Mouse (Mus musculus) intestine, embryonic 15.5 days (tissue): ENCODE measurements at regions not wholly inside any gene's neighbourhood (a gene's known extent, or its start where the extent isn't known, plus 50 kb on each side); places are given as distances from the start of the nearest gene placed in this dataset.

Source experiments
- ATAC-seq: fragments of 200-750 bp; cut with Nextera tagmentation; 2 replicates; pipeline ENCODE4 v1.8.0; 2017; ENCODE audit warnings: moderate TSS enrichment, moderate library complexity
- H3K27ac ChIP-seq: fragments of 300-500 bp; sonication (generic); 2 replicates; pipeline ENCODE4 v1.5.1; 2015; ENCODE audit warnings: mild to moderate bottlenecking, inconsistent platforms
- H3K27me3 ChIP-seq: fragments of 300-500 bp; sonication (generic); replicated peaks from 2 replicates; pipeline ENCODE4 v1.6.1; 2015; ENCODE audit warnings: inconsistent platforms
- H3K36me3 ChIP-seq: fragments of 300-500 bp; sonication (generic); 2 replicates; pipeline ENCODE4 v1.6.1; 2015; ENCODE audit warnings: inconsistent platforms
- H3K4me1 ChIP-seq: fragments of 300-500 bp; sonication (generic); replicated peaks from 2 replicates; pipeline ENCODE4 v1.6.1; 2015; ENCODE audit warnings: inconsistent platforms
- H3K4me2 ChIP-seq: fragments of 300-500 bp; sonication (generic); replicated peaks from 2 replicates; pipeline ENCODE4 v1.6.1; 2015; ENCODE audit warnings: mild to moderate bottlenecking, inconsistent platforms
- H3K4me3 ChIP-seq: fragments of 300-500 bp; sonication (generic); replicated peaks from 2 replicates; pipeline ENCODE4 v1.5.1; 2015; ENCODE audit warnings: inconsistent platforms
- H3K9ac ChIP-seq: fragments of 300-500 bp; sonication (generic); 2 replicates; pipeline ENCODE4 v1.6.1; 2015; ENCODE audit warnings: inconsistent platforms
- H3K9me3 ChIP-seq: fragments of 300-500 bp; sonication (generic); 2 replicates; pipeline ENCODE4 v1.6.1; 2016; ENCODE audit warnings: inconsistent platforms
- WGBS: fragments of 180-500 bp; shearing (Covaris S2); methylation state at CpG from one replicate; pipeline ENCODE4 v1.1.7; 2015; 5-methylcytosine and 5-hydroxymethylcytosine counted together

DNA sequence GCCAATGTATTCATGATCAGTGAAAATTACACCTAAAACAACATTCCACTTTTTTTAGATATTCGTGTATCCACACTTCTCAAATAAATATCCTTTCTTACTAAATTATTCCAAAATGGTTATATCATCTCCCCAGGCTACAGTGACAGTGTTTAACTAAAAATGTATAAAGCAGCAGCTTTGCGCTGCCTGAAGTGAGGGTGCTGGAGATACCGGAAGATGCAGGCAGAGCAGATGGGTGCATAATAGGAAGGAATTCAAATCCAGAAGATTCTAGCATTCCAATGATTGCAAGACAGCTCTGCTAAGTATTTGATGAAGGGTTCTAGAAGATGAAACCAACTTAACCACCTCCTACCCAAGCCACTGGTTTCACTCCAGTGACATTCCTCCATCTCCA is 516.9 kb upstream of the Vstm2b start:
- no peak overlapping the region for H3K4me3 ChIP-seq
- H3K9ac ChIP-seq = no peak overlapping the region
- H3K27ac ChIP-seq = no peak overlapping the region
- H3K36me3 ChIP-seq = no peaks in the 10 kb centered on the region
- no peaks in the 10 kb centered on the region for H3K27me3 ChIP-seq
- no peaks in the 10 kb centered on the region for H3K4me1 ChIP-seq
- H3K9me3 ChIP-seq = no peaks in the 10 kb centered on the region
- no peak overlapping the region for H3K4me2 ChIP-seq
- 88% methylated on average over 3 of the region's 3 CpGs for WGBS
- ATAC-seq = no peak

- Histone ChIP-seq H3K9me3 (no peaks in the 10 kb centered on the region), H3K4me3 (no peak overlapping the region), H3K36me3 (no peaks in the 10 kb centered on the region), H3K9ac (no peak overlapping the region), H3K27me3 (no peaks in the 10 kb centered on the region), H3K4me2 (no peak overlapping the region), H3K27ac (no peak overlapping the region), H3K4me1 (no peaks in the 10 kb centered on the region)
- 84% methylated on average over 5 of the region's 5 CpGs for WGBS
- ATAC-seq = no peak
Observed at GRCm38 (mm10) chr7:40388152-40388551, 510.0 kb upstream of the Vstm2b start.

GRCm38 (mm10) chr7:40389795-40390194 is 508.3 kb upstream of the Vstm2b start:
- no peaks in the 10 kb centered on the region for H3K4me1 ChIP-seq
- H3K27ac ChIP-seq = no peak overlapping the region
- no peaks in the 10 kb centered on the region for H3K9me3 ChIP-seq
- H3K9ac ChIP-seq = no peak overlapping the region
- ATAC-seq = no peak
- WGBS = 37% methylated on average over 3 of the region's 3 CpGs
- H3K4me2 ChIP-seq = no peak overlapping the region
- H3K27me3 ChIP-seq = no peaks in the 10 kb centered on the region
- H3K4me3 ChIP-seq = no peak overlapping the region
- H3K36me3 ChIP-seq = no peaks in the 10 kb centered on the region

DNA sequence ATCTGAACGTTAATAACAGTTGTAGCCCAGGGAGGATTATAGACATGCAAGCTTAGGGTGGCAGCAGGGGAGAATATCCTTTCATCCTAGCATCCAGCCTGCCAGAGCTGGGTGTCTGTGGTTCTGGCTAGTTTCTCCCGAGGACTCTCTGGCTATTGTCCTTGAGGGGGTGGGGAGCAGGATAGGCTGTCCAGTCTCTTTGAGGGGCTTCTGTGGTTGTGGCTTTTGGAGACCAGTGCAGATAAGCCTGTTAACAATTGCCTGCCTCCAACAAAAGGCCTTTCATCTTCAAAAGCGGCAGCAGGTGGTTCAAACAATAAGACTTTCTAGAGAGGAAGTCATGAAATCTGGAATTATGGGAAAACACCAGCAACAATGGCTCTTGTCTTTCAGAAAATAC is 507.2 kb upstream of the Vstm2b start:
- Histone ChIP-seq H3K4me3 (no peak overlapping the region), H3K9ac (no peak overlapping the region), H3K4me2 (no peak overlapping the region), H3K27ac (no peak overlapping the region), H3K9me3 (no peaks in the 10 kb centered on the region), H3K4me1 (no peaks in the 10 kb centered on the region), H3K36me3 (no peaks in the 10 kb centered on the region), H3K27me3 (no peaks in the 10 kb centered on the region)
- WGBS = 30% methylated on average over 3 of the region's 3 CpGs
- ATAC-seq = no peak

GRCm38 (mm10) chr7:40391626-40392025 is 506.5 kb upstream of the Vstm2b start:
- Histone ChIP-seq H3K27ac (no peak overlapping the region), H3K9me3 (no peaks in the 10 kb centered on the region), H3K36me3 (no peaks in the 10 kb centered on the region), H3K4me2 (no peak overlapping the region), H3K9ac (no peak overlapping the region), H3K4me1 (no peaks in the 10 kb centered on the region), H3K27me3 (no peaks in the 10 kb centered on the region), H3K4me3 (no peak overlapping the region)
- 50% methylated on average over 3 of the region's 3 CpGs for WGBS
- no peak for ATAC-seq

- H3K36me3 ChIP-seq = no peaks in the 10 kb centered on the region
- no peaks in the 10 kb centered on the region for H3K4me1 ChIP-seq
- H3K4me2 ChIP-seq = no peak overlapping the region
- no peak overlapping the region for H3K27ac ChIP-seq
- no peaks in the 10 kb centered on the region for H3K27me3 ChIP-seq
- H3K9me3 ChIP-seq = no peaks in the 10 kb centered on the region
- no peak for ATAC-seq
- 48% methylated on average over 3 of the region's 3 CpGs for WGBS
- no peak overlapping the region for H3K9ac ChIP-seq
- no peak overlapping the region for H3K4me3 ChIP-seq
Observed at GRCm38 (mm10) chr7:40392207-40392606, 505.9 kb upstream of the Vstm2b start.

DNA sequence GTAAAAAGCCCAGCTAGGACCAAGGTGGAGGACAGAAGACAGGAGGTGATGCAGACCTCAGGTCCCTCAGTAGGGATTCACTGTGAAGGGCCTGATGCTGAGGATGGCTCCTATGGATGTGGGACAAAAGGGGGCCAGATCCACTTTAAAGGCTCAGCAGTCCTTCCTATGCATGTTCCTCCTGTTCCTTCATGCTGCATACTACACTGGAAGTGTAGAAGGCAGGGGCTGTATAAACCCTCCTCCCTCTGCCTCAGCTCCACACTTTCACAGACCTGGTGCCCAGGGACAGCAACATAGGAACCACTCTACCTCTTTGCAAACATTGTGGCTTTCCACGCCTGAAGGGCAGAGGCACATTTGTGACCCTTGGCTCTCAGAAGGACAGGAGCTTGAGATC is 505.4 kb upstream of the Vstm2b start:
- Histone ChIP-seq H3K9ac (no peak overlapping the region), H3K27me3 (no peaks in the 10 kb centered on the region), H3K4me2 (no peak overlapping the region), H3K4me3 (no peak overlapping the region), H3K4me1 (no peaks in the 10 kb centered on the region), H3K36me3 (no peaks in the 10 kb centered on the region), H3K27ac (no peak overlapping the region), H3K9me3 (no peaks in the 10 kb centered on the region)
- ATAC-seq = no peak
- 67% methylated on average over 1 of the region's 1 CpGs for WGBS

- Histone ChIP-seq H3K27ac (no peak overlapping the region), H3K4me1 (no peaks in the 10 kb centered on the region), H3K9me3 (no peaks in the 10 kb centered on the region), H3K9ac (no peak overlapping the region), H3K4me3 (no peak overlapping the region), H3K27me3 (no peaks in the 10 kb centered on the region), H3K4me2 (no peak overlapping the region), H3K36me3 (no peaks in the 10 kb centered on the region)
- ATAC-seq = no peak
- 71% methylated on average over 5 of the region's 5 CpGs for WGBS
Observed at GRCm38 (mm10) chr7:40398266-40398665, 499.9 kb upstream of the Vstm2b start.

DNA sequence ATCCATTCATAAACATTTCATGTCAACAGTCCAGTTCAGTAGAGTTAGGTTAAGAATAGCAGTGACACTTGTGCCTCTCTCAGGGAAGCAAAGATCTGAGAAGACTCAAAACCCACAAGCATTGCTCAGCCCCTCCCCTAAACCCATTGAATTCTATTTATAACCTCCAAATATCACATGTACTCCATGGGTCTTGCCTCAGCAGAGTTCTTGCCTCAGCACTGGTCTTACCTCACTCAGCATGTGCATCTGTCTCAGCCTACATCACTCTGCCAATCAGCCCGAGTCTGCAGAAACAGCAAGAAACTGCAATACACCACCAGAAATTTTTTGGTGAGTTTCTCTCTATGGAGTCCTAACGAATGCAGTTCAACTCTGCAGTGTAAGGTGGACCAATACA is 478.8 kb upstream of the Vstm2b start:
- whole genome bisulfite sequencing = 76% methylated on average over 2 of the region's 2 CpGs
- Histone ChIP-seq H3K27ac (no peak overlapping the region), H3K4me1 (no peaks in the 10 kb centered on the region), H3K4me2 (no peak overlapping the region), H3K4me3 (no peak overlapping the region), H3K9me3 (no peaks in the 10 kb centered on the region), H3K27me3 (no peaks in the 10 kb centered on the region), H3K9ac (no peak overlapping the region), H3K36me3 (no peaks in the 10 kb centered on the region)
- no peak for ATAC-seq

DNA sequence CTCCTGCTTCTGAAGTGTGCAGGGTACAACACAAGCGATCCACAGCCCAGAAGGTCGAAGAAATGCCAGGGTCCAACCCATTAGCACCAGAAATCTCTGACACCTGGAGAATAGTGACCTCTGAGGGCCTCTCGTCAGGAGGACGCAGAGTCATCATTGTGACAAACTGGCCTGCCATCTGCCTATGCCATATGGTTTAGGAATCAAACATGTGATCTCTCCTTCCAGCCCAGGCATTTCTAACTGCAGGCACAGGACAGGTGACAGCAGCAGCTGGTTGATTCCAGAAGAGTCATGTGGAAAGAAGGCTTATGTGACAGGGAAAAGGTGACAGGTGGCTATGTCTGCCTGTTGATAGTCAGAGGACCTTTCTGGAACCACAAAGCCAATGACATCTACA is 476.0 kb upstream of the Vstm2b start:
- H3K27me3 ChIP-seq = no peaks in the 10 kb centered on the region
- WGBS = 73% methylated on average over 4 of the region's 4 CpGs
- no peak overlapping the region for H3K27ac ChIP-seq
- no peaks in the 10 kb centered on the region for H3K4me1 ChIP-seq
- H3K4me3 ChIP-seq = no peak overlapping the region
- H3K9ac ChIP-seq = no peak overlapping the region
- no peak for ATAC-seq
- H3K9me3 ChIP-seq = no peaks in the 10 kb centered on the region
- no peak overlapping the region for H3K4me2 ChIP-seq
- H3K36me3 ChIP-seq = no peaks in the 10 kb centered on the region

- Histone ChIP-seq H3K4me1 (no peaks in the 10 kb centered on the region), H3K4me3 (no peak overlapping the region), H3K36me3 (no peaks in the 10 kb centered on the region), H3K27me3 (no peaks in the 10 kb centered on the region), H3K4me2 (no peak overlapping the region), H3K27ac (no peak overlapping the region), H3K9me3 (no peaks in the 10 kb centered on the region), H3K9ac (no peak overlapping the region)
- WGBS = 89% methylated on average over 2 of the region's 2 CpGs
- no peak for ATAC-seq
Observed at GRCm38 (mm10) chr7:40429416-40429815, 468.7 kb upstream of the Vstm2b start.

GRCm38 (mm10) chr7:40433906-40434305 is 464.2 kb upstream of the Vstm2b start:
- Histone ChIP-seq H3K4me1 (no peaks in the 10 kb centered on the region), H3K36me3 (no peaks in the 10 kb centered on the region), H3K4me3 (no peak overlapping the region), H3K27me3 (no peaks in the 10 kb centered on the region), H3K9me3 (no peaks in the 10 kb centered on the region), H3K27ac (no peak overlapping the region), H3K4me2 (no peak overlapping the region), H3K9ac (no peak overlapping the region)
- ATAC-seq = no peak
- 42% methylated on average over 2 of the region's 2 CpGs for WGBS

GRCm38 (mm10) chr7:40441128-40441527 is 457.0 kb upstream of the Vstm2b start:
- H3K36me3 ChIP-seq = no peaks in the 10 kb centered on the region
- no peak overlapping the region for H3K9ac ChIP-seq
- no peaks in the 10 kb centered on the region; the same call in 1 of the 2 replicates for H3K9me3 ChIP-seq
- ATAC-seq = no peak
- H3K27ac ChIP-seq = no peak overlapping the region
- H3K4me2 ChIP-seq = no peak overlapping the region
- 53% methylated on average over 1 of the region's 1 CpGs for whole genome bisulfite sequencing
- no peaks in the 10 kb centered on the region for H3K4me1 ChIP-seq
- H3K27me3 ChIP-seq = no peaks in the 10 kb centered on the region
- H3K4me3 ChIP-seq = no peak overlapping the region

GRCm38 (mm10) chr7:40441786-40442185 is 456.3 kb upstream of the Vstm2b start:
- no peak overlapping the region for H3K27ac ChIP-seq
- 86% methylated on average over 3 of the region's 3 CpGs for WGBS
- no peaks in the 10 kb centered on the region for H3K27me3 ChIP-seq
- ATAC-seq = no peak
- no peaks in the 10 kb centered on the region for H3K4me1 ChIP-seq
- no peak overlapping the region for H3K9ac ChIP-seq
- no peak overlapping the region for H3K4me3 ChIP-seq
- no peak overlapping the region for H3K4me2 ChIP-seq
- no peaks in the 10 kb centered on the region for H3K36me3 ChIP-seq
- H3K9me3 ChIP-seq = no peaks in the 10 kb centered on the region; the same call in 1 of the 2 replicates
